Mouse (Mus musculus): Measurements from ENCODE around the gene Ankmy1. TPM values are rescaled to one million over a fixed set of nuclear protein-coding genes. Genes with fewer than 3 reads are reported as not detected.

Ankmy1 gene
- polyA plus RNA-seq, 1 experiment, result 0.19 TPM

GRCm38 (mm10) chr1:92912286-92912685 is 9.6 kb upstream of the Ankmy1 start:
- TF ChIP-seq POLR2A (IDR thresholded peaks at IDR 0.05; ENCODE audit: low read depth, low read length) (no peak), CTCF (IDR thresholded peaks at IDR 0.05; ENCODE audit: extremely low read depth, insufficient read depth, insufficient read length, insufficient replicate concordance) (no peak)

GRCm38 (mm10) chr1:92911721-92912138 is 9.0 kb upstream of the Ankmy1 start:
- no peak for DNase-seq (ENCODE audit: low read depth in 1 of 2, low spot score in 2 of 2)
- Histone ChIP-seq H3K4me1 (ENCODE audit: control insufficient read depth, insufficient read depth, insufficient read length) (peaks cover 17% of the 10 kb centered on the region), H3K27ac (ENCODE audit: insufficient read depth, low read length) (peak overlapping the region; percentile 66; the same call in 1 of the 2 replicates), H3K36me3 (ENCODE audit: control insufficient read depth, insufficient read depth, low read length) (peaks cover 12% of the 10 kb centered on the region), H3K4me3 (ENCODE audit: extremely low read depth, insufficient read depth, insufficient read length) (peak overlapping the region; percentile 75), H3K27me3 (ENCODE audit: control insufficient read depth, insufficient read depth, low read length) (no peaks in the 10 kb centered on the region)
- TF ChIP-seq POLR2A (IDR thresholded peaks at IDR 0.05; ENCODE audit: low read depth, low read length) (no peak), CTCF (IDR thresholded peaks at IDR 0.05; ENCODE audit: extremely low read depth, insufficient read depth, insufficient read length, insufficient replicate concordance) (no peak)
- WGBS, result 35% methylated on average over 8 of the region's 8 CpGs

More at GRCm38 (mm10) chr1:92912286-92912685, 9.6 kb upstream of the Ankmy1 start:
- Histone ChIP-seq H3K4me1 (ENCODE audit: control insufficient read depth, insufficient read depth, insufficient read length) (peaks cover 17% of the 10 kb centered on the region), H3K27me3 (ENCODE audit: control insufficient read depth, insufficient read depth, low read length) (no peaks in the 10 kb centered on the region), H3K4me3 (ENCODE audit: extremely low read depth, insufficient read depth, insufficient read length) (peak overlapping the region; percentile 75; the same call in 1 of the 2 replicates), H3K36me3 (ENCODE audit: control insufficient read depth, insufficient read depth, low read length) (peaks cover 18% of the 10 kb centered on the region), H3K27ac (ENCODE audit: insufficient read depth, low read length) (no peak overlapping the region)
- DNase-seq (ENCODE audit: low read depth in 1 of 2, low spot score in 2 of 2), result no peak
- WGBS, result 57% methylated on average over 1 of the region's 1 CpGs

- Histone ChIP-seq H3K4me1 (ENCODE audit: control insufficient read depth, insufficient read depth, insufficient read length) (peaks cover 17% of the 10 kb centered on the region), H3K27ac (ENCODE audit: insufficient read depth, low read length) (peak overlapping the region; percentile 66), H3K36me3 (ENCODE audit: control insufficient read depth, insufficient read depth, low read length) (peaks cover 7% of the 10 kb centered on the region; the same call in 1 of the 2 replicates), H3K27me3 (ENCODE audit: control insufficient read depth, insufficient read depth, low read length) (no peaks in the 10 kb centered on the region), H3K4me3 (ENCODE audit: extremely low read depth, insufficient read depth, insufficient read length) (peak overlapping the region; percentile 75)
- DNase-seq (ENCODE audit: low read depth in 1 of 2, low spot score in 2 of 2), result peak in 1 of 2 experiments; percentile 31
- WGBS, result under 1% methylated on average over 74 of the region's 85 CpGs
- no peak for TF ChIP-seq POLR2A (IDR thresholded peaks at IDR 0.05; ENCODE audit: low read depth, low read length)
- no peak for TF ChIP-seq CTCF (IDR thresholded peaks at IDR 0.05; ENCODE audit: extremely low read depth, insufficient read depth, insufficient read length, insufficient replicate concordance)
Observed at GRCm38 (mm10) chr1:92910925-92911720, 8.4 kb upstream of the Ankmy1 start.

- H3K27ac ChIP-seq (ENCODE audit: insufficient read depth, low read length), result peak within 1 kb of the TSS; percentile 72
- peaks cover 20% of the 10 kb centered on the region for H3K4me1 ChIP-seq (ENCODE audit: control insufficient read depth, insufficient read depth, insufficient read length)
- no peaks in the 10 kb centered on the region for H3K27me3 ChIP-seq (ENCODE audit: control insufficient read depth, insufficient read depth, low read length)
- peaks cover 7% of the 10 kb centered on the region; the same call in 1 of the 2 replicates for H3K36me3 ChIP-seq (ENCODE audit: control insufficient read depth, insufficient read depth, low read length)
- under 1% methylated on average over 43 of the region's 57 CpGs for WGBS
- peak in 1 of 2 experiments; percentile 71 for DNase-seq (ENCODE audit: low read depth in 1 of 2, low spot score in 2 of 2)
- TF ChIP-seq CTCF (IDR thresholded peaks at IDR 0.05; ENCODE audit: extremely low read depth, insufficient read depth, insufficient read length, insufficient replicate concordance), result peak; percentile 52; the same call in 1 of the 2 replicates
- no peak for TF ChIP-seq POLR2A (IDR thresholded peaks at IDR 0.05; ENCODE audit: low read depth, low read length)
- H3K4me3 ChIP-seq (ENCODE audit: extremely low read depth, insufficient read depth, insufficient read length), result peak within 1 kb of the TSS; percentile 77
Observed at GRCm38 (mm10) chr1:92910239-92910885, 7.7 kb upstream of the Ankmy1 start, which contains the start of gene Rnpepl1. Gene Rnpepl1, plus strand, starts transcription at chr1:92910783.

GRCm38 (mm10) chr1:92909068-92909467 is 6.4 kb upstream of the Ankmy1 start:
- H3K27me3 ChIP-seq (ENCODE audit: control insufficient read depth, insufficient read depth, low read length), result no peaks in the 10 kb centered on the region
- DNase-seq (ENCODE audit: low read depth in 1 of 2, low spot score in 2 of 2), result no peak
- H3K4me3 ChIP-seq (ENCODE audit: extremely low read depth, insufficient read depth, insufficient read length), result no peak overlapping the region
- peaks cover 20% of the 10 kb centered on the region for H3K4me1 ChIP-seq (ENCODE audit: control insufficient read depth, insufficient read depth, insufficient read length)
- H3K27ac ChIP-seq (ENCODE audit: insufficient read depth, low read length), result no peak overlapping the region
- no peak for TF ChIP-seq POLR2A (IDR thresholded peaks at IDR 0.05; ENCODE audit: low read depth, low read length)
- TF ChIP-seq CTCF (IDR thresholded peaks at IDR 0.05; ENCODE audit: extremely low read depth, insufficient read depth, insufficient read length, insufficient replicate concordance), result no peak
- 81% methylated on average over 4 of the region's 4 CpGs for WGBS
- no peaks in the 10 kb centered on the region; the same call in 1 of the 2 replicates for H3K36me3 ChIP-seq (ENCODE audit: control insufficient read depth, insufficient read depth, low read length)

- TF ChIP-seq POLR2A (IDR thresholded peaks at IDR 0.05; ENCODE audit: low read depth, low read length), result no peak
- no peak for TF ChIP-seq CTCF (IDR thresholded peaks at IDR 0.05; ENCODE audit: extremely low read depth, insufficient read depth, insufficient read length, insufficient replicate concordance)
- H3K4me1 ChIP-seq (ENCODE audit: control insufficient read depth, insufficient read depth, insufficient read length), result peaks cover 20% of the 10 kb centered on the region
- H3K4me3 ChIP-seq (ENCODE audit: extremely low read depth, insufficient read depth, insufficient read length), result no peak overlapping the region
- DNase-seq (ENCODE audit: low read depth in 1 of 2, low spot score in 2 of 2), result no peak
- WGBS, result 97% methylated on average over 3 of the region's 3 CpGs
- no peaks in the 10 kb centered on the region for H3K27me3 ChIP-seq (ENCODE audit: control insufficient read depth, insufficient read depth, low read length)
- H3K36me3 ChIP-seq (ENCODE audit: control insufficient read depth, insufficient read depth, low read length), result no peaks in the 10 kb centered on the region
- H3K27ac ChIP-seq (ENCODE audit: insufficient read depth, low read length), result no peak overlapping the region
Observed at GRCm38 (mm10) chr1:92908664-92909063, 6.0 kb upstream of the Ankmy1 start.
